9 mouse cellular contexts compared by ENCODE assay signal in genomic region chr10:95610666-95611330, GRCm38 (mm10). TPM values are rescaled to one million over a fixed set of nuclear protein-coding genes. Genes with fewer than 3 reads are reported as not detected.
DNase-seq lines count a peak whose midpoint lies in the region; ATAC-seq and TF ChIP-seq lines count a peak whose summit lies in the region.
"Had no signal": no experiment of that assay in that cellular context is flagged by ENCODE, and none has a peak within 500 bp of the region (broad histone marks: within the 10 kb centered on the region; RNA-seq: fewer than 3 reads in every experiment).

No protein-coding gene starts in this region.

- no peak overlapping the region for H3K27ac ChIP-seq in kidney, adult 2 months (ENCODE audit: insufficient read depth, low read depth, low read length)
- H3K27ac ChIP-seq in brown adipose tissue, adult 24 weeks (replicated peaks; ENCODE audit: low read depth, low read length): peak overlapping the region; percentile 92
- no peak overlapping the region for H3K27ac ChIP-seq in hindbrain, embryonic 16.5 days (ENCODE audit: low read depth, low read length)

- no peak for TF ChIP-seq CTCF in kidney, adult 2 months (conservative IDR thresholded peaks at IDR 0.05; ENCODE audit: insufficient read depth, insufficient read length, low read depth, low read length)

- no peak overlapping the region for H3K4me3 ChIP-seq in kidney, adult 2 months (ENCODE audit: insufficient read depth, low read depth, low read length)
- H3K4me3 ChIP-seq in brown adipose tissue, adult 24 weeks (ENCODE audit: insufficient read depth, low read depth, low read length): peak overlapping the region; percentile 21
- no peak overlapping the region for H3K4me3 ChIP-seq in hindbrain, embryonic 16.5 days (ENCODE audit: low read length)

- WGBS in kidney, adult 2 months: 23% methylated on average over 16 of the region's 16 CpGs
- 37% methylated on average over 13 of the region's 16 CpGs for WGBS in hindbrain, embryonic 16.5 days

- H3K9me3 ChIP-seq in hindbrain, embryonic 16.5 days (ENCODE audit: control insufficient read depth, low read length): no peaks in the 10 kb centered on the region

- H3K9ac ChIP-seq in hindbrain, embryonic 16.5 days (ENCODE audit: low read depth, low read length): no peak overlapping the region

- H3K36me3 ChIP-seq in kidney, adult 2 months (ENCODE audit: control insufficient read depth, insufficient read depth, low read length): no peaks in the 10 kb centered on the region
- no peaks in the 10 kb centered on the region for H3K36me3 ChIP-seq in hindbrain, embryonic 16.5 days (ENCODE audit: control insufficient read depth, insufficient read depth, low read length)

- 0 out of 2 replicates have a peak overlapping the region, but pooled peaks have one; percentile 13 for H3K4me2 ChIP-seq in hindbrain, embryonic 16.5 days (ENCODE audit: low read length)

- peak; percentile 63 for ATAC-seq in frontal cortex, adult (ENCODE audit: low TSS enrichment)
- ATAC-seq in hindbrain, embryonic 16.5 days: no peak

- no peak for TF ChIP-seq POLR2A in kidney, adult 2 months (IDR thresholded peaks at IDR 0.05; ENCODE audit: low read depth, low read length)

- H3K4me1 ChIP-seq in kidney, adult 2 months (ENCODE audit: control insufficient read depth, insufficient read depth, low read length): peaks cover 7% of the 10 kb centered on the region
- H3K4me1 ChIP-seq in brown adipose tissue, adult 24 weeks (ENCODE audit: control insufficient read depth, insufficient read depth, insufficient read length, low read length): no peaks in the 10 kb centered on the region
- no peaks in the 10 kb centered on the region for H3K4me1 ChIP-seq in hindbrain, embryonic 16.5 days (ENCODE audit: control insufficient read depth, insufficient read depth, low read depth, low read length)

- DNase-seq in frontal cortex, postnatal 14 days (ENCODE audit: low spot score in 2 of 2): no peak
- peak; percentile 36 for DNase-seq in kidney, adult 2 months
- no peak for DNase-seq in kidney, adult 8-10 months
- DNase-seq in adrenal gland, adult 2 months: no peak
- no peak for DNase-seq in right cerebral cortex, postnatal 14 days
- DNase-seq: lung, postnatal 14 days had no signal

- no peaks in the 10 kb centered on the region for H3K27me3 ChIP-seq in kidney, adult 2 months (replicated peaks; ENCODE audit: control insufficient read depth, insufficient read depth, low read length)
- H3K27me3 ChIP-seq in hindbrain, embryonic 16.5 days (replicated peaks; ENCODE audit: control insufficient read depth, insufficient read depth, low read length): no peaks in the 10 kb centered on the region

RNA-seq across cellular contexts. Expression of gene Nudt4, which starts 46.9 kb away (rescaled TPM):
- 88.6 and 92.7 TPM in 2 replicates for polyA plus RNA-seq in kidney, adult 2 months (2012; rRNA removed)
- 168 and 234 TPM in 2 replicates for polyA plus RNA-seq in brown adipose tissue, adult 24 weeks (2012; ENCODE audit: insufficient read depth, insufficient read length, missing spikeins)
- 60.7 and 67.8 TPM in 2 replicates for polyA plus RNA-seq in hindbrain, embryonic 16.5 days (2015; fragmentation: Nextera tagmentation; extraction: Ambion mirVana)
- 100 to 1,000 TPM; 136 to 159 TPM for total RNA-seq in adrenal gland, adult 2 months (2021)
- polyA plus RNA-seq in adrenal gland, adult 2 months (2012; rRNA removed): 67.5 and 106 TPM in 2 replicates
